Mouse (Mus musculus) lung, postnatal 25 days (tissue): ENCODE data around the gene Rufy1.

Experiments used
- DNase-seq: peaks from one replicate; pipeline ENCODE4 v3.0.0; 2022; ENCODE audit warnings: low spot score

Gene Rufy1

GRCm38 (mm10) chr11:50426056-50426455 is 4.9 kb downstream of the Rufy1 start:
- no peak for DNase-seq

- peak; percentile 66 for DNase-seq
Observed at GRCm38 (mm10) chr11:50421934-50422780, 8.8 kb downstream of the Rufy1 start.

- no peak for DNase-seq
Observed at GRCm38 (mm10) chr11:50421461-50421860, 9.5 kb downstream of the Rufy1 start.

- DNase-seq = no peak
Observed at GRCm38 (mm10) chr11:50417856-50418255, 13.1 kb downstream of the Rufy1 start.

- no peak for DNase-seq
Observed at GRCm38 (mm10) chr11:50415563-50416241, 15.2 kb downstream of the Rufy1 start.

GRCm38 (mm10) chr11:50407235-50407634 is 23.7 kb downstream of the Rufy1 start:
- DNase-seq = no peak

GRCm38 (mm10) chr11:50403367-50404014 is 27.4 kb downstream of the Rufy1 start:
- no peak for DNase-seq

- DNase-seq = no peak
Observed at GRCm38 (mm10) chr11:50402481-50402880, 28.4 kb downstream of the Rufy1 start.

GRCm38 (mm10) chr11:50398803-50399202 is 32.1 kb downstream of the Rufy1 start:
- DNase-seq = no peak

- no peak for DNase-seq
Observed at GRCm38 (mm10) chr11:50397316-50397715, 33.6 kb downstream of the Rufy1 start.

GRCm38 (mm10) chr11:50396766-50397307 is 34.1 kb downstream of the Rufy1 start:
- DNase-seq = no peak

- no peak for DNase-seq
Observed at GRCm38 (mm10) chr11:50394731-50395130, 36.2 kb downstream of the Rufy1 start.

- DNase-seq = no peak
Observed at GRCm38 (mm10) chr11:50393306-50393705, 37.6 kb downstream of the Rufy1 start.

- DNase-seq = no peak
Observed at GRCm38 (mm10) chr11:50391272-50391960, 39.5 kb downstream of the Rufy1 start.

- no peak for DNase-seq
Observed at GRCm38 (mm10) chr11:50389616-50390015, 41.3 kb downstream of the Rufy1 start.

GRCm38 (mm10) chr11:50389011-50389410 is 41.9 kb downstream of the Rufy1 start:
- no peak for DNase-seq

GRCm38 (mm10) chr11:50388217-50388929 is 42.6 kb downstream of the Rufy1 start:
- DNase-seq = no peak

GRCm38 (mm10) chr11:50387697-50388096 is 43.2 kb downstream of the Rufy1 start:
- no peak for DNase-seq

GRCm38 (mm10) chr11:50387167-50387679 is 43.7 kb downstream of the Rufy1 start:
- DNase-seq = no peak

GRCm38 (mm10) chr11:50381311-50381710 is 49.6 kb downstream of the Rufy1 start:
- no peak for DNase-seq
